Mouse (Mus musculus): ENCODE measurements at regions not wholly inside any gene's neighbourhood (a gene's known extent, or its start where the extent isn't known, plus 50 kb on each side); places are given as distances from the start of the nearest gene placed in this dataset.

DNA sequence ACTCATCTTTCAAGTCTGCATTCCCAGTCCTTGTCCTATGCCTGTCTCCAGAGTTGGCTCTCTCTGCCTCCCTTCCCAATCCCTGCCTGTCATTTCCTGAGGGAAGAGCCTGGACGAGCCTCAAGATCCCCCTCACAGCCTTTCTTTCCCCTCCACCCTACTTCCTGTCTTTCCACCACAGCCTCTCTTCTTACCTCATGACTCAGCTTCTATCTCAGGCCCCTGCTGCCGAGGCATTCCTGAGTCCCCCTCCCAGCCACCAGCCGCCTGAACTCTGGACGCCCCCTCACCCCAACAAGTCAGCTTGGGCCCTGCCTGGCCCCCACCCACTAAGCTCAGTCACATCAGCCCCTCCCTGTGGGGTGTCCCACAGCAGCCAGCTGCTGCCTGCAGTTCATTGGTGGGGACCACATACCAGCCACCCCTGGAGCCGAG is 105.8 kb downstream of the Efnb1 start:
- in situ Hi-C loops (cut with MboI; ENCODE audit: low pct_unique_long_range_greater_than_20kb in 1 of 2, low sequenced_read_pairs in 2 of 2, unreplicated experiment in 1 of 2) = no loop called here

GRCm38 (mm10) chrX:99233035-99233434 is 97.1 kb downstream of the Efnb1 start:
- in situ Hi-C loops (cut with MboI; ENCODE audit: low pct_unique_long_range_greater_than_20kb in 1 of 2, low sequenced_read_pairs in 2 of 2, unreplicated experiment in 1 of 2) = no loop called here

- in situ Hi-C loops (cut with MboI; ENCODE audit: low pct_unique_long_range_greater_than_20kb in 1 of 2, low sequenced_read_pairs in 2 of 2, unreplicated experiment in 1 of 2) = no loop called here
These were observed 96.4 kb downstream of the Efnb1 start for GRCm38 (mm10) chrX:99232331-99232730.

GRCm38 (mm10) chrX:99225111-99225752 is 89.3 kb downstream of the Efnb1 start:
- in situ Hi-C loops (cut with MboI; ENCODE audit: low pct_unique_long_range_greater_than_20kb in 1 of 2, low sequenced_read_pairs in 2 of 2, unreplicated experiment in 1 of 2) = no loop called here

GRCm38 (mm10) chrX:99222017-99222416 is 86.1 kb downstream of the Efnb1 start:
- in situ Hi-C loops (cut with MboI; ENCODE audit: low pct_unique_long_range_greater_than_20kb in 1 of 2, low sequenced_read_pairs in 2 of 2, unreplicated experiment in 1 of 2) = no loop called here

GRCm38 (mm10) chrX:99220674-99221455 is 84.9 kb downstream of the Efnb1 start:
- in situ Hi-C loops (cut with MboI; ENCODE audit: low pct_unique_long_range_greater_than_20kb in 1 of 2, low sequenced_read_pairs in 2 of 2, unreplicated experiment in 1 of 2) = no loop called here

DNA sequence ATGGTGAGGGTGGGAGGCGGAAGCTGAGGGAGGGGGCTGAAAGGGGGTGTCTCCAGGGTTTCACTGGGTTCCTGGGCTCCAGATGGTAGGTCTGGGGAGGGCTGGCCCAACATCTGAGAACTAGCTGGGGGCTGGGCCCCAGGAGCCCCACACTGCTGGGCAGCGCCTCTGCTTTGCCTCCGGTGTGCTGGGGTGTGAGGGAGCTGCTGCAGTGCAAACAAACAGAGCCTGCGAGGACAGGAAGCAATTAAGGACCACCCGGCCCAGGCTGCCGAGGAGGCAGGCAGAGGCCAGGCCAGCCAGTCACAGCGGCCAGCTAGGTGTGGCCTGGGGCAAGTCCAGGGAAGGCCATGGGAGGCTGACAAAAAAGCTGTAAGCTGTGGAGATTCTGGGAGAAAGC is 82.3 kb downstream of the Efnb1 start:
- in situ Hi-C loops (cut with MboI; ENCODE audit: low pct_unique_long_range_greater_than_20kb in 1 of 2, low sequenced_read_pairs in 2 of 2, unreplicated experiment in 1 of 2) = no loop called here

DNA sequence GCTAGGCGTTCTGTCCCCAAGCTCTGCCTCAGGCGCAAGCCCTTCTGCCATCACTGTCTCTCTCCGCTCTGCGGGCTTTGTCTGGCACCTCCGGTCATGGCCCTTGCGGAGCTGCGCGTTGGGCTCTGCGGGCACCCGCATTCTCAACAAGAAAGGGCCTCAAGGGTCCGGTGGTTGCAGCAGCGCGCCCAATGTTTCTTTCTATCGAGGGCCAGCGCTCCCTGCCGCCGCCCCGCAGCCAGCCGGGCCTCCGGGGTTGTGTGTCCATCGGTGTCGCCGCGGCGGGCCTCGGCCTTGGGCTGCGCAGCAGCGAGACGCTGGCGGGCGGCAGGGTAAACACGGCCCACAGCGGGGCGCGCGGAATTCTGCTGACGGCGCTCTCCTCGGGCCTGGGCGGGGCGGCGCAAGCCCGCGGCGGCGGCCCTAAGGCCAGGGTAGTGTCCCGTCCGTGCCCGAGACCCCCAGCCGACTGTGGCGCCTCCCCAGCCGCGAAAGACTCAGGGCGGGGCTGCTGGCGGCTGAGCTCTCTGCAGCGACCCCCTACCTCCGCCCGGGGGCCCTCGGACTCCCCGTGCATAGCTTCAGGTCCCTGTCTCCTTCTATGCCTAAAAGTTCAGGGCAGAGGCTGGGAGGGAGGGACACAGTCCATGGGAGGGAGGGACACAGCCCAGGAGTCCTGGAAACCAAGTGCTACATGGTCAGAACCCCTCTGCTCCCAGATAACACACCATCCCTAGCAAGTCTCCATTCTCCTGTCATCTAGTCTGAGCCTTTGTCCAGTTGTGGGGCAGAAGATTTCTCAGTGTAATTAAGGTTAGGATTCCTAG is 80.9 kb downstream of the Efnb1 start:
- in situ Hi-C loops (cut with MboI; ENCODE audit: low pct_unique_long_range_greater_than_20kb in 1 of 2, low sequenced_read_pairs in 2 of 2, unreplicated experiment in 1 of 2) = no loop called here

- in situ Hi-C loops (cut with MboI; ENCODE audit: low pct_unique_long_range_greater_than_20kb in 1 of 2, low sequenced_read_pairs in 2 of 2, unreplicated experiment in 1 of 2) = no loop called here
These were observed 80.0 kb downstream of the Efnb1 start for GRCm38 (mm10) chrX:99215931-99216330.

DNA sequence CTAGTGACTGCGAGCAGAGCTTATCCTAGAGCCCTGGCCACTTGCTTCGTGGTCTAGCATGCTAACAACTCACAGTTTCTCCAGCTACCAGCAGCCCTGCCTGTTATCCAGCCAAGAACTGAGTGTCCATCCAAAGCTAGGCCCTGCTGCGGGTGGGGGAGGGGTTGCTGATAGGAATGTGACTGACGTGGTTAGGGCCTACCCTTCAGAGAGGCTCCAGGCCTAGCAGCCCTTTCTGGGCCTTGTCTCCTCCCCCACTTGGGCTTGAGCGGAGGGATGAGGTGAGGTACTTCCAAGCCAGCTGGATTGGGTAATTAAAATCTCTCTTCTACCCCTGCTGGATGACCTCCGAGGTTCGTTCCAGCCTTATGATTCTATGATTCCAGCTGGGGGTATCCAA is 79.2 kb downstream of the Efnb1 start:
- in situ Hi-C loops (cut with MboI; ENCODE audit: low pct_unique_long_range_greater_than_20kb in 1 of 2, low sequenced_read_pairs in 2 of 2, unreplicated experiment in 1 of 2) = no loop called here

- in situ Hi-C loops (cut with MboI; ENCODE audit: low pct_unique_long_range_greater_than_20kb in 1 of 2, low sequenced_read_pairs in 2 of 2, unreplicated experiment in 1 of 2) = no loop called here
These were observed 77.7 kb downstream of the Efnb1 start for GRCm38 (mm10) chrX:99213565-99214153.

DNA sequence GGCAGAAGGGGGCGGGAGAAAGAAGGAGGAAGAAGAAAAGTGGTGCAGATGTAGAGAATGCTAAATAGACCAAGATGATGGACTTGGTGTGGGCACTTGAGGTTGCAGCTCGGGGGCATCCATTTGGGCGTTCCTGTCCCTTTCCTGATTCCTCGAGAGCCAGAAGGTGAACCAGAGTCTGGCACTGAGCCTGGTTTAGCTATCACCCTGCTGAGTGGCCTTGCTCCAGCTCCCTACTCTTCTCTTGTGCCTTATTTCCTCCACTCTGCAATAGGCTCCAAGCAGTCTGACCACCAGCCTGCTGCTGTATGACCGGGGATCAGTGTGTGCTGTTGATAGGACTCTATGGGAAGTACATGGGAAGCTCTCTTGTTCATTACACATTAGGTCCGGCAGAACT is 68.1 kb downstream of the Efnb1 start:
- in situ Hi-C loops (cut with MboI; ENCODE audit: low pct_unique_long_range_greater_than_20kb in 1 of 2, low sequenced_read_pairs in 2 of 2, unreplicated experiment in 1 of 2) = no loop called here

DNA sequence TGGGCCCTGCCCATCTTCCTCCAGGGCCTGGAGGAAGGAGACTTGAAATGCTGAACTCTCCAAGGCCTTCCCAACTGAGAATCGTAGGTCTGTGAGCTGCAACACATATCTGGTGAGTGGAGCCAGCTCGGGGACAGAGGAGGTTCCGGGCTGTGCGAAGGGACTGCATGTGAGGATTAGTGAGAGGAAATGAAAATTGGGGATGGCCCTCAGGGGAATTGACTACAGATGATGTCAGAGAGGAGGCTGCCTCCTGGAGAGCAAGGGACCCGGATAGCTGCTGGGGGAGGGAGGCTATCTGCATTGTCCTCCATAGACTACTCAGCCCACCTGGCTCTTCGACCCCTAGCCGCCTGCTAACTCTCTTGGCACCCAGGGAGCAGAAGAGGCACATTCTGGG is 65.2 kb downstream of the Efnb1 start:
- in situ Hi-C loops (cut with MboI; ENCODE audit: low pct_unique_long_range_greater_than_20kb in 1 of 2, low sequenced_read_pairs in 2 of 2, unreplicated experiment in 1 of 2) = no loop called here

DNA sequence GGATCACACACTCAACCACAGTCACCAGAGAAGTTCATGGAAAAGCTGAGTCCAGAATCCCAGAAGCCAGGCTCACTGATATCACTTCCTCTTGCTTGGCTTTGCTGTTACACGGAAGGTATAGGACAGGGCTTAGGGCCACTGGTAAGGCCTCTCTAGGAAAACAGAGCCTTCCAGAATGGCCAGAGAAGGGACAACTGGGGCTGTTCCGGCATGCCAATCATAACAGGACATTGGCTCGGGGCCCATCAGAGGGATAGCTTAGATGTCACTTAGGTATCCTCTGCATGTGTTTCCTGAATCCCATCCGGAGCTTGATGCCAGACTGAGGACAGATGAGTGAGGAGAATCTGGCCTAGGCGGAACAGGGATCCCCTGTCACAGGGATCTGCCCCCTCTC is 63.7 kb downstream of the Efnb1 start:
- in situ Hi-C loops (cut with MboI; ENCODE audit: low pct_unique_long_range_greater_than_20kb in 1 of 2, low sequenced_read_pairs in 2 of 2, unreplicated experiment in 1 of 2) = no loop called here

DNA sequence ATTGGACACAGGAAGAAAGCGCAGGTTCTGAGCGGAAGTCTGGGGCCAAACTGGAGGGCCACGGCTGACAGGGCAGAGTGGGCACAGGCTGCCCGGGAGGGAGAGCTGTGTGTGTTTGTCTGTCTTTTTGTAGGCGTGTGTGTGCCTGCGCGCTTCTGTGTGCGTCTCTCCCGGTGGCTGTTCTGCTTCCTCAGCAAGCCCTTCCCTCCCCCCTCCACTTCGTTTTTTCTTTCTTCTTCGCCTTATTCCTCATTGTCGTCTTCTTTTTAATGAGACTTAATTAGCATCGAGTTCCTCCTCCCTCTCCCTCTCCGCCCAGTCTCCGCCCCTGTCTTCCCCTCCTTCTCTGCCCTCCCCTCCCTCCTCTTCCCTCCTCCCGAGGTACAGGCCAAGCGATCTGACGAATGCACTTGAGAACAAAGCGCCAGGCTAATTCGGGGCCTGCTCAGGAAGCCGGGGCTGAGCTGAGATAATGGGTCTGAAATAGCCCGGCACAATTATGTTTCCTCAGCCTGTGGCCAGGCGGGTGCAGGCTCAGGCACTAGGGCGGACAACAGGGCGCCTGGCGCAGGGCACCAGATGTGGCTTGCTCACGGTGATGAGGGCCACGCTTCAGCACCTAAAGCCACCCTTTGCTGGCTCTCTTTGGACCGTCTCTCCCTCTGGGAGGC is 63.2 kb downstream of the Efnb1 start:
- in situ Hi-C loops (cut with MboI; ENCODE audit: low pct_unique_long_range_greater_than_20kb in 1 of 2, low sequenced_read_pairs in 2 of 2, unreplicated experiment in 1 of 2) = no loop called here
